Mouse (Mus musculus) heart, postnatal 10 days (tissue): Measurements from ENCODE around the gene 0610010F05Rik. TPM values are rescaled to one million over a fixed set of nuclear protein-coding genes. Genes with fewer than 3 reads are reported as not detected.
"Not testable (repeated sequence)": the region's sequence is repeated elsewhere in the genome, so short reads cannot be mapped to it uniquely, and the experiment has no call there.

ENCODE experiments used
- DNase-seq, 2 experiments: peaks; one replicate each; pipeline ENCODE4 v3.0.0; 2021
- intact Hi-C: fragments of 180-260 bp; cut with DNase I; formaldehyde crosslinking; loops from one replicate; pipeline ENCODE4 v1.15.1; 2025
- total RNA-seq, 2 experiments: library from RNA; stranded (reverse); gene quantifications; 2 replicates each; pipeline ENCODE4 v1.2.3; 2021

0610010F05Rik gene
- total RNA-seq, 2 experiments from 2014 or later, result 12.9 to 15.9 TPM

DNA sequence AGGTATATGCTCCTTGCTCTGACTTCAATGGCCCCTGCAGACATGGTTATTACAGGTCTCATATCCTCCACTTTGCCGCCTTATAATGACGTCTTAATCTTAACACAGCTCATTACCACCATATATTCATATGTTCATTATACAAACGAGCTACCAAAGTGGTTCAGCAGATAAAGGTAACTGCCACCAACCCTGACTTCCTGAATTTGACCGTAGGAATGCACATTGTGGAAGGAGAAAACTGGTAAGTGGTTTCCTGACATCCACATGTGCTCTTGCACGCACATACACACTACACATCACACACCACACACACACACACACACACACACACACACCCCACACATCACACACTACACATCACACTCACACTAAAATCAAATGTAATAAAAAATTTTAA lies 18.9 kb downstream of the 0610010F05Rik start:
- no peak for DNase-seq
- intact Hi-C loops, result no loop called here

DNA sequence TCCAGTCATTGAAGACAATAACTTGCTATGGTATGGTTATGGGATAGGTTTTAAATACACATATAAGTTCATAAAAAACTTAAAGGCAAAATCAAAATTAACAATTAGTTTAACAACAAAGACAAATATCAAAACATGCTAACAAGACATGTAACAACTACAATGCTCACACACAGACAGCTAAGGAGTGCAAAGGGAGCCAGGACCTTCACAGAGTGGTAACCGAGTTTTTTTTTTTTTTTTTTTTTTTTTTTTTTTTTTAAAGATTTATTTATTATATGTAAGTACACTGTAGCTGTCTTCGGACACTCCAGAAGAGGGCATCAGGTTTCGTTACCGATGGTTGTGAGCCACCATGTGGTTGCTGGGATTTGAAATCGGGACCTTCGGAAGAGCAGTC lies 26.1 kb downstream of the 0610010F05Rik start:
- intact Hi-C loops, DNase-seq: not testable (repeated sequence)

DNA sequence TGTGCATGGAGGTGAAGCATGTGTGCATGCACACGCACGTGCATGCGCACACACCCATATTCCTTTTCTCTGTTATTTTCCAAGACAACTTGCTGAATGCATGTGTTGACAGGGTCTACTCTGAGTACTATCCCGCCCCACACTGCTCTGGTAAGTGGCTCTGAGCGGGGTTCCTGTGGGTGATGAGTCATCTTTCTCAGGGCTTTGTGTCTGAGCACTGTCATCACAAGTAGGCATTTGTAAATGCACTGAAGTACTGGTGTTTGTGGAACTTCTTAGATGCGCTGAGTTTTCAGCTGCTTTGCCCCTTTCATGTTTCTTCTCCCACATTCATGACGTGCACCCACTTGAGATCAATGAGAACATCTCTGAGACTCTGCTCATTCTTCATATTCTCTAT lies 63.3 kb downstream of the 0610010F05Rik start:
- DNase-seq, result no peak
- intact Hi-C loops, result no loop called here

DNA sequence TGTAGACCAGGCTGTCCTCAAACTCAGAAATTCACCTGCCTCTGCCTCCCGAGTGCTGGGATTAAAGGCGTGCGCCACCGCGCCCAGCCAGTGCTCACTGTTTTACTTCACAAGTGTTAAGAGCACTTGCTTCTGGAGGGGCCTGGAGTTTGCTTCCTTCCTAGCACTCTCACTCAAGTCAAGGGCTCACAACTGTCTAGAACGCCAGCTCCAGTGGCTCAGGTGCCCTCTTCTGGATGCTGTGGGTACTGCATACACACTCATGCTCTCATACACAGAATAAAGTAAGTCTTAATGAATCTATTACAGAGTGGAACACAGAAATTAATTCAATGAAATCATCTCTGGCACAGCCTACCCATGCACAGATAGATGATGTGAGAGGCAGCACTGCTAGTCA lies 67.7 kb downstream of the 0610010F05Rik start:
- intact Hi-C loops, result loop anchor here (2.0 kb wide), 1 partner anchor 67 kb away; the partner anchor contains the start of gene Ahsa2
- DNase-seq, result peak; percentile 65 to 87

DNA sequence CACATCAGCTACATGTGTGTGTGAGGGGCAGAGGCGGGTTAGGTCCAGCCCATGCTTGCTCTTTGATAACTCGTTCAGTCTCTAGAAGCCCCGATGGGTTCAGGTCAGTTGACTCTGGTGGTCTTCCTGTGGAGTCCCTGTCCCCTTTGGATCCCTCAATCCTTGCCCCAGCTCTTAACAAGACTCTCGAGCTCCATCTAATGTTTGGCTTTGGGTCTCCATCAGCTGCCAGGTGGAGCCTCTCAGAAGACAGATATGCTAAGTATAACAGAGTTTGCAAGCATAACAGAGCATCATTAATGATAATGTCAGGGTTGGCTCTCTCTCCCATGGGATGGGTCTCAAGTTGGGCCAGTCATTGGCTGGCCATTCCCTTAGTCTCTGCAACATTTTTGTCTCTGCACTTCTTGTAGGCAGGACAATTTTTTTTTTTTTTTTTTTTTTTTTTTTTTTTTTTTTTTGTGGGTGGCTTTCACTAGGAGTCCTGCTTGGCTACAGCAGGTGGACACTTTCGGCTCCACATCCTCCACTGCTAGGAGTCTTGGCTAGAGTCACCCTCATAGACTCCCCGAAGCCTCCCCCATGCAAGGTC lies 76.3 kb downstream of the 0610010F05Rik start:
- intact Hi-C loops, result no loop called here
- DNase-seq, result no peak

DNA sequence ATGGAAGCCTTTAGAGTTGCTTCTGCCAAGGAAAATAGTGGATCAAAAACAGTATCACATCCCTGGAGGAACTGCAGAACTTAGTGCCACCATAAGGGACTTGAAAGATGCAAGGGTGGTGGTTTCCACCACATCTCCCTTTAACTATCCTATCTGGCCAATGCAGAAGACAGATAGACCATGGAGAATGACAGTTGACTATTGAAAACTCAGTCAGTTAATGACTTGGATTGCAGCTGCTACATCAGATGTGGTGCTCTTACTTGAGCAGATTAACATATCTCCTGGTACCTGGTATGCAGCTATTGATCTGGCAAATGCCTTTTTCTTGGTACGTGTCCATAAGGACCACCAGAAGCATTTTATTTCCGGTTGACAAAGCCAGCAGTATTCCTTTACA lies 96.0 kb downstream of the 0610010F05Rik start:
- DNase-seq, result no peak
- intact Hi-C loops, result no loop called here

DNA sequence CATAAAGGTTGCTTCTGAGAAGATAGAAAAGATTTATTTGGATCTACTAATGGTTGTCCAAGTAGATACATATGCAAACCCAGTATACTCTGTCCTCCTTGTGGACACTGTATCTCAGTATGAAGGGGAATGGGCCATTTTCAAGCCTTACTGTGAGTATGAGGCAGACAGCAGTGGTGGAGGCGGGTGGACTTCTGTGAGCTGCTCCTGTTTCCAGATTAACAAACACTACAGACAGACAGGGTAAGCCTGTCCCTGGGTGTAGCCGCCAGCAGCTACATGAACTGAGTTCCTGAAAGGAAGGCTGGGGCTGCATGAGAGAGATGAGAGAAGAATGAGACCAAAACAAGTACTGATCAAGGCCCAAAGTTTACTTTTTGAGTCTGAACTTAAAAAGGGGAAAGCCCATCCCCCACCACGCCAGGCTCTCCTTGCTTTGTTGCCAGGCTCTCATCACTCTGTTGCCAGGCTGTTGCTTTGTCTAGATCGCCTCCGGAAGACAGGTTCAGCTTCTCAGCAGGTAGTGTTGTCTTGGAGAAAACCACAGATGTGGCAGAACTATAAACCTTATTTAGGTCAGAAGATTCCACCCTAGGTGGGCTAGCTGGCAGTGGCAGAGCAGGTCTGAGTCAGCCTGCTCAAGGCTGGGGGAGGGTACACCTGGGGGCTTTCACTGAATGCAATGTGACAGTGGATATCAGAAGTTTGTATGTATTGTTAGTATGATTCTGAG lies 112.8 kb downstream of the 0610010F05Rik start, which contains the start of gene 1700093K21Rik:
1700093K21Rik (minus strand) TSS at position 683 of the 733 bp plus-strand sequence.
- intact Hi-C loops, result no loop called here

DNA sequence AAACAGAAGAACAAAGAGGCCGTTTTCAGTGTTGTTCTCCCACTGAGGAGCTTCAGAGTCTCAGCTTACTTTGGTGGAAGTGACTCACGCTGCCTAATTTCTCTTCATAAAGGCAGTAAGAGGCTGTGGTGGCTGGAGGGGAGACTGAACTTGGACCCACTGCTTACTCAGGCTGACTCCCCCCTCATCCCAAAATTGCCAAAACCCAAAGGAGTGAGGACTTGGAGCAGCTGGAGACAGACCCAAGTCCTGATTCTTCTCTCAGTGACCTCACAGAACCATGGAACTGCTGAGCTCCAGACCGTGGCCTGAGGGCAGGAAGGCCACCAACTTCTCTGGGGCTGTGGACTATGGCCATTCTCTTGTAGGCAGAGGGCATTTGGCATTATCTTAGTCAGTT lies 114.5 kb downstream of the 0610010F05Rik start:
- DNase-seq, result no peak
- intact Hi-C loops, result no loop called here

More for the DNA sequence above, 112.8 kb downstream of the 0610010F05Rik start, which contains the start of gene 1700093K21Rik:
- no peak for DNase-seq

DNA sequence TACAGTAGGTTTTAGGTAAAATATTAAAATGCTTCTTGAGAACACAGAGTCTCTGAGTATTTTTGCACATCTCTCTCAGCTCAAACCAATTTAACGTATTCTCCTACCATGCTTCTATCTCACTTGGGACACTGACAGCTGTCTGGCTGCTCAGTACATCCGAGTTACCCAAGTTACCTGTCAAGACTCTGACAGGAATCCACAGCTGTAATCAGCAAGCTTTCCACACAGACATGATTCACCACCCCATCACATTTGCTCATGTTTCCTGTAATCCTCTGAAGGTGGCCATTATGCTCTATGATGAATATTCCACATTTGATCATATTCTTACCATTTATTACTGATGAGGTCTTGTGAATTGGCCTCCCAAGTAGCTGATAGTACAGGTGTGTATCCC lies 118.1 kb downstream of the 0610010F05Rik start:
- intact Hi-C loops, result no loop called here
- DNase-seq, result no peak

Other genes starting within 250 kb of the 0610010F05Rik start
- gene Ahsa2, start 135.6 kb downstream of the 0610010F05Rik start, total RNA-seq, result 10 to 100 TPM; 39.2 to 52.9 TPM
- gene 1700093K21Rik, start 112.5 kb downstream of the 0610010F05Rik start, total RNA-seq, result not detected
- 10 to 100 TPM; 15.1 to 16.7 TPM for gene Pus10, start 32.0 kb upstream of the 0610010F05Rik start, total RNA-seq
- gene Pex13, start 32.3 kb upstream of the 0610010F05Rik start, total RNA-seq, result 10 to 100 TPM; 26.2 to 27.8 TPM
- gene Rel, start 137.3 kb upstream of the 0610010F05Rik start, total RNA-seq, result 10 to 100 TPM in 1 of 2 experiments, 1 to 10 TPM in 1; 9.5 to 10.3 TPM